Mouse (Mus musculus) midbrain, embryonic 11.5 days (tissue): ENCODE data around the gene Mtx2. TPM values are rescaled to one million over a fixed set of nuclear protein-coding genes. Genes with fewer than 3 reads are reported as not detected.
A peak's percentile ranks its signal among the peaks of the same experiment; 100 is the strongest.

Experiments used
- ATAC-seq: fragments of 200-750 bp; cut with Nextera tagmentation; 2 replicates; pipeline ENCODE4 v1.8.0; 2017; ENCODE audit warnings: moderate TSS enrichment, moderate library complexity; ENCODE audit not compliant: low FRiP score
- DNase-seq: peaks from one replicate; pipeline ENCODE4 v3.0.0; 2015; ENCODE audit warnings: low spot score; ENCODE audit errors: missing footprints
- H3K27ac ChIP-seq: fragments of 300-500 bp; sonication (generic); 2 replicates; pipeline ENCODE4 v1.5.1; 2014; ENCODE audit warnings: low read depth, low read length
- H3K27me3 ChIP-seq: fragments of 300-500 bp; sonication (generic); 2 replicates; pipeline ENCODE4 v1.6.1; 2014; ENCODE audit warnings: mild to moderate bottlenecking, low read length, moderate library complexity, mixed read lengths; ENCODE audit not compliant: control insufficient read depth, insufficient read depth
- H3K36me3 ChIP-seq: fragments of 300-500 bp; sonication (generic); 2 replicates; pipeline ENCODE4 v1.6.1; 2014; ENCODE audit warnings: mild to moderate bottlenecking, low read length, moderate library complexity, mixed read lengths; ENCODE audit not compliant: control insufficient read depth, insufficient read depth
- H3K4me1 ChIP-seq: fragments of 300-500 bp; sonication (generic); 2 replicates; pipeline ENCODE4 v1.6.1; 2014; ENCODE audit warnings: low read length; ENCODE audit not compliant: control insufficient read depth, insufficient read depth
- H3K4me2 ChIP-seq: fragments of 300-500 bp; sonication (generic); 2 replicates; pipeline ENCODE4 v1.6.1; 2014; ENCODE audit warnings: mild to moderate bottlenecking, moderate library complexity
- H3K4me3 ChIP-seq: fragments of 300-500 bp; sonication (generic); 2 replicates; pipeline ENCODE4 v1.5.1; 2014; ENCODE audit warnings: low read depth, low read length
- H3K9ac ChIP-seq: fragments of 300-500 bp; sonication (generic); 2 replicates; pipeline ENCODE4 v1.6.1; 2014; ENCODE audit warnings: low read length
- H3K9me3 ChIP-seq: fragments of 300-500 bp; sonication (generic); 2 replicates; pipeline ENCODE4 v1.6.1; 2016; ENCODE audit warnings: low read length; ENCODE audit not compliant: control insufficient read depth
- WGBS: fragments of 180-500 bp; shearing (Covaris S2); extraction: QIAGEN DNeasy Blood & Tissue Kit; methylation state at CpG from one replicate; pipeline ENCODE4 v1.1.7; 2014; 5-methylcytosine and 5-hydroxymethylcytosine counted together
- polyA plus RNA-seq: library from polyadenylated mRNA; unstranded; fragments of >200 nt; fragmentation: Nextera tagmentation; extraction: Ambion mirVana; gene quantifications from 2 replicates; pipeline ENCODE4 v1.2.1, GENCODE M21; 2014

The Mtx2 gene
- polyA plus RNA-seq, result 124 and 130 TPM in 2 replicates

GRCm38 (mm10) chr2:74825730-74826430 is at the start of gene Mtx2:
Mtx2 (plus strand) TSS chr2:74825803.
- Histone ChIP-seq H3K27ac (peak within 1 kb of the TSS; percentile 69), H3K4me1 (no peaks in the 10 kb centered on the region), H3K9me3 (no peaks in the 10 kb centered on the region), H3K36me3 (no peaks in the 10 kb centered on the region), H3K4me3 (peak within 1 kb of the TSS; percentile 94), H3K9ac (peak within 1 kb of the TSS; percentile 95), H3K27me3 (no peaks in the 10 kb centered on the region), H3K4me2 (peak within 1 kb of the TSS; percentile 79)
- under 1% methylated on average over 71 of the region's 74 CpGs for WGBS
- ATAC-seq, result peak; percentile 96
- DNase-seq, result peak; percentile 98

GRCm38 (mm10) chr2:74777536-74778275 is 47.9 kb upstream of the Mtx2 start:
- Histone ChIP-seq H3K9ac (no peak overlapping the region), H3K27ac (no peak overlapping the region), H3K4me3 (no peak overlapping the region), H3K4me2 (no peak overlapping the region), H3K4me1 (no peaks in the 10 kb centered on the region), H3K27me3 (no peaks in the 10 kb centered on the region), H3K9me3 (no peaks in the 10 kb centered on the region), H3K36me3 (no peaks in the 10 kb centered on the region)
- peak; percentile 82 for DNase-seq
- ATAC-seq, result no peak
- WGBS, result 72% methylated on average over 13 of the region's 13 CpGs

- no peaks in the 10 kb centered on the region for H3K4me1 ChIP-seq
- H3K27me3 ChIP-seq, result no peaks in the 10 kb centered on the region
- ATAC-seq (no peak), DNase-seq (no peak)
- no peaks in the 10 kb centered on the region for H3K9me3 ChIP-seq
- H3K9ac ChIP-seq, result no peak overlapping the region
- no peaks in the 10 kb centered on the region for H3K36me3 ChIP-seq
- H3K4me2 ChIP-seq, result no peak overlapping the region
- 83% methylated on average over 5 of the region's 5 CpGs for WGBS
- no peak overlapping the region for H3K27ac ChIP-seq
- H3K4me3 ChIP-seq, result no peak overlapping the region
These were observed 44.2 kb upstream of the Mtx2 start for GRCm38 (mm10) chr2:74781386-74781785.

- ATAC-seq, result no peak
- Histone ChIP-seq H3K27ac (no peak overlapping the region), H3K4me1 (no peaks in the 10 kb centered on the region), H3K9ac (no peak overlapping the region), H3K4me2 (no peak overlapping the region), H3K27me3 (no peaks in the 10 kb centered on the region), H3K4me3 (no peak overlapping the region), H3K9me3 (no peaks in the 10 kb centered on the region), H3K36me3 (no peaks in the 10 kb centered on the region)
- WGBS, result 75% methylated on average over 7 of the region's 7 CpGs
- no peak for DNase-seq
These were observed 30.1 kb upstream of the Mtx2 start for GRCm38 (mm10) chr2:74795531-74795930.

GRCm38 (mm10) chr2:74808431-74808830 is 17.2 kb upstream of the Mtx2 start:
- WGBS, result 83% methylated on average over 5 of the region's 5 CpGs
- Histone ChIP-seq H3K4me3 (no peak overlapping the region), H3K4me1 (no peaks in the 10 kb centered on the region), H3K27me3 (no peaks in the 10 kb centered on the region), H3K4me2 (no peak overlapping the region), H3K36me3 (no peaks in the 10 kb centered on the region), H3K9ac (no peak overlapping the region), H3K9me3 (no peaks in the 10 kb centered on the region), H3K27ac (no peak overlapping the region)
- no peak for DNase-seq
- ATAC-seq, result no peak

GRCm38 (mm10) chr2:74822654-74823053 is 2.9 kb upstream of the Mtx2 start:
- DNase-seq (no peak), ATAC-seq (no peak)
- Histone ChIP-seq H3K36me3 (no peaks in the 10 kb centered on the region), H3K4me1 (no peaks in the 10 kb centered on the region), H3K9ac (no peak overlapping the region), H3K27me3 (no peaks in the 10 kb centered on the region), H3K4me2 (no peak overlapping the region), H3K9me3 (no peaks in the 10 kb centered on the region), H3K27ac (no peak overlapping the region), H3K4me3 (no peak overlapping the region)
- 77% methylated on average over 5 of the region's 5 CpGs for WGBS

GRCm38 (mm10) chr2:74825371-74825729 is 253 bp upstream of the Mtx2 start:
- Histone ChIP-seq H3K4me3 (peak overlapping the region; percentile 94), H3K4me1 (no peaks in the 10 kb centered on the region), H3K4me2 (peak overlapping the region; percentile 79), H3K27me3 (no peaks in the 10 kb centered on the region), H3K36me3 (no peaks in the 10 kb centered on the region), H3K27ac (peak overlapping the region; percentile 69; the same call in 1 of the 2 replicates), H3K9ac (peak overlapping the region; percentile 95), H3K9me3 (no peaks in the 10 kb centered on the region)
- 79% methylated on average over 3 of the region's 3 CpGs for WGBS
- DNase-seq, result no peak
- no peak; the same call in 1 of the 2 replicates for ATAC-seq

GRCm38 (mm10) chr2:74846992-74847391 is 21.4 kb downstream of the Mtx2 start:
- no peaks in the 10 kb centered on the region for H3K27me3 ChIP-seq
- DNase-seq, result no peak
- no peak overlapping the region for H3K9ac ChIP-seq
- WGBS, result 90% methylated on average over 5 of the region's 5 CpGs
- H3K4me2 ChIP-seq, result no peak overlapping the region
- H3K4me1 ChIP-seq, result no peaks in the 10 kb centered on the region
- no peaks in the 10 kb centered on the region for H3K9me3 ChIP-seq
- no peaks in the 10 kb centered on the region for H3K36me3 ChIP-seq
- ATAC-seq, result no peak
- no peak overlapping the region for H3K4me3 ChIP-seq
- H3K27ac ChIP-seq, result no peak overlapping the region

- DNase-seq, result no peak
- 83% methylated on average over 2 of the region's 2 CpGs for WGBS
These were observed 21.9 kb downstream of the Mtx2 start for GRCm38 (mm10) chr2:74847516-74847915.

More at GRCm38 (mm10) chr2:74847516-74847915, 21.9 kb downstream of the Mtx2 start:
- H3K4me3 ChIP-seq, result no peak overlapping the region
- no peak overlapping the region for H3K27ac ChIP-seq
- no peak for ATAC-seq
- H3K27me3 ChIP-seq, result no peaks in the 10 kb centered on the region
- no peak overlapping the region for H3K4me2 ChIP-seq
- H3K36me3 ChIP-seq, result no peaks in the 10 kb centered on the region
- H3K9me3 ChIP-seq, result no peaks in the 10 kb centered on the region
- no peaks in the 10 kb centered on the region for H3K4me1 ChIP-seq
- no peak overlapping the region for H3K9ac ChIP-seq
